Mouse (Mus musculus): ENCODE measurements around the gene Commd8. TPM values are rescaled to one million over a fixed set of nuclear protein-coding genes. Genes with fewer than 3 reads are reported as not detected.
A peak's percentile ranks its signal among the peaks of the same experiment; 100 is the strongest.

Gene Commd8
- polyA plus RNA-seq, 1 experiment, result 7.2 TPM

- Histone ChIP-seq H3K4me3 (replicated peaks; ENCODE audit: extremely low read depth, low read depth, low read length) (no peak overlapping the region), H3K4me1 (ENCODE audit: control insufficient read depth, insufficient read depth, low read length) (peaks cover 16% of the 10 kb centered on the region)
- TF ChIP-seq POLR2A (IDR thresholded peaks at IDR 0.05; ENCODE audit: borderline replicate concordance, extremely low read depth, low read depth, low read length) (no peak), CTCF (IDR thresholded peaks at IDR 0.05; ENCODE audit: insufficient read depth, low read length) (no peak)
- peak; percentile 34 for DNase-seq
- WGBS, result 45% methylated on average over 10 of the region's 10 CpGs
These were observed 34.0 kb upstream of the Commd8 start for GRCm38 (mm10) chr5:72202016-72202415.

DNA sequence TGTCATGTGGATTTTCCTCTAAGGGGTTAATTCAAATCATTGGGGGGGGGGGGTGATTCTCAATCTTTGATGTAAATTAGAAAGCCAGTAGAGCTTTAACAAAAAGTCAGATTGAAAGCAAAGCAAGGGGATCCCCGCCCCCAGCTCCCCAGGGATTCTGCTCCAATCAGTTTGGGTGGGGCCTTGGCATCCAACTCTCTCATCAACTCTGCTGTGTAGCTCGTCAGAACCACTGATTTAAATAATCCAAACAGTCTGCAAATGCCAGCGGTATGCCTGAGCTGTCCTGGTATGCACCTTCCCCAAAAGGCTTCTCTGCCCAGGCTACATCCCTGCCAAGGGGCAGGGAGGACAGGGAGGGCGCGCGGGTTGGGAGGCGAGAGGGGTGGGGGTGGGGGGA is 33.6 kb upstream of the Commd8 start:
- 51% methylated on average over 7 of the region's 7 CpGs for WGBS
- TF ChIP-seq POLR2A (IDR thresholded peaks at IDR 0.05; ENCODE audit: borderline replicate concordance, extremely low read depth, low read depth, low read length) (no peak), CTCF (IDR thresholded peaks at IDR 0.05; ENCODE audit: insufficient read depth, low read length) (no peak)
- Histone ChIP-seq H3K4me1 (ENCODE audit: control insufficient read depth, insufficient read depth, low read length) (peaks cover 16% of the 10 kb centered on the region), H3K4me3 (replicated peaks; ENCODE audit: extremely low read depth, low read depth, low read length) (peak overlapping the region; percentile 39)
- no peak for DNase-seq

DNA sequence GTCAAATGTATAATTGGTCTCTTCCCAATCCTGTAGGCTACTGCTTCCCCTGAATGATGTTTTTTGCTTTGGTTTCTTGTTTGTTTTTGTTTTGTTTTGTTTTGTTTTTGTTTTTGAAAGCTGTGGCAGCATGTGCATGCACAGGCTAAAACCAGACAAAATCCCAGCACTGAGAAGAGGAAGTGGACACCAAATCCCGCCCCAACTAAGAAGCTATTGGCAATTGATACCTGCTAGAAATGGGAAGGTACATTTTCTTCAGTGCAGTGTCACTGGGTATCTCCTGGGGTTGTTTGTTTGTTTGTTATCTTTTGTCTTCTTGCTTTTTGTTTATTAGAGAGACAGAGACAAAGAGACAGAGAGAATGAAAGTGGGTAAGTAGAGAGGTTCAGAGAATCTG is 27.5 kb upstream of the Commd8 start:
- DNase-seq, result no peak
- 78% methylated on average over 1 of the region's 1 CpGs for WGBS
- H3K4me1 ChIP-seq (ENCODE audit: control insufficient read depth, insufficient read depth, low read length), result no peaks in the 10 kb centered on the region
- TF ChIP-seq CTCF (IDR thresholded peaks at IDR 0.05; ENCODE audit: insufficient read depth, low read length) (no peak), POLR2A (IDR thresholded peaks at IDR 0.05; ENCODE audit: borderline replicate concordance, extremely low read depth, low read depth, low read length) (no peak)
- no peak overlapping the region for H3K4me3 ChIP-seq (replicated peaks; ENCODE audit: extremely low read depth, low read depth, low read length)

GRCm38 (mm10) chr5:72191932-72192331 is 23.9 kb upstream of the Commd8 start:
- TF ChIP-seq POLR2A (IDR thresholded peaks at IDR 0.05; ENCODE audit: borderline replicate concordance, extremely low read depth, low read depth, low read length) (no peak), CTCF (IDR thresholded peaks at IDR 0.05; ENCODE audit: insufficient read depth, low read length) (no peak)

GRCm38 (mm10) chr5:72191154-72191553 is 23.2 kb upstream of the Commd8 start:
- TF ChIP-seq POLR2A (IDR thresholded peaks at IDR 0.05; ENCODE audit: borderline replicate concordance, extremely low read depth, low read depth, low read length), result no peak
- no peak for TF ChIP-seq CTCF (IDR thresholded peaks at IDR 0.05; ENCODE audit: insufficient read depth, low read length)
- Histone ChIP-seq H3K4me1 (ENCODE audit: control insufficient read depth, insufficient read depth, low read length) (no peaks in the 10 kb centered on the region), H3K4me3 (replicated peaks; ENCODE audit: extremely low read depth, low read depth, low read length) (no peak overlapping the region)
- no peak for DNase-seq
- WGBS, result 72% methylated on average over 7 of the region's 7 CpGs

More at GRCm38 (mm10) chr5:72191932-72192331, 23.9 kb upstream of the Commd8 start:
- no peaks in the 10 kb centered on the region for H3K4me1 ChIP-seq (ENCODE audit: control insufficient read depth, insufficient read depth, low read length)
- 81% methylated on average over 5 of the region's 5 CpGs for WGBS
- no peak for DNase-seq
- H3K4me3 ChIP-seq (replicated peaks; ENCODE audit: extremely low read depth, low read depth, low read length), result no peak overlapping the region

DNA sequence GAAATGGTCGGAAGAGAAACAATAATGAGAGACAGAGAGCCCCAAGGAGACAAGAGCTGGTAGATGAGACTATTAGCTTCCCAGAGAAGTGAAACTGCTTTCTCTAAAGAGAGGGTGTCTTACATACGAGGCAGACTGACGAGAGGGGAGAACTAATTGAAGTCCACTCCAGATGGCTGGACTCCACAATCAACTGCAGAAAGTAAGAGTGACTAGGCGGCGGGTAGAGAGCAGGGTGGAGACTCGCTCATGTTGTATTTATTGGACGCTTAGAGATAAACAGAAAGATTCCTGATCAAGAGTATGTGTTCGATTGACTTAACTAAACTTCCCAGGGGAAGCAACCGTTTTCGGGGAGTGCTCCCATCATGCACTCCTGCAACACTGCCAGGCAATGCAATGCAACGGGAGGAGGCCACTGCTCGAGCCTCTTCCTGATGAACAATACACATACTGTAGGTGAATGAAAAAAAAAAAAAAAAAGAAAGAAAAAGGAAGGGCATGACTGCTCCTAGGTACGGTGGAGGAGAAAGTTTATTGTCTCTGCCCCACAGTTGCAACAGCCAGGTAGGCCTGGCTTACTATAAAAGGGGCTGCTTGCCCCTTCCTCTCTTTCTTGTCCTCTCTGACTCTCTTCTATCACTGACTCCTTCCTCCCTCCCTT is 16.6 kb upstream of the Commd8 start:
- TF ChIP-seq POLR2A (IDR thresholded peaks at IDR 0.05; ENCODE audit: borderline replicate concordance, extremely low read depth, low read depth, low read length), result no peak
- TF ChIP-seq CTCF (IDR thresholded peaks at IDR 0.05; ENCODE audit: insufficient read depth, low read length), result no peak
- 50% methylated on average over 13 of the region's 13 CpGs for whole genome bisulfite sequencing

DNA sequence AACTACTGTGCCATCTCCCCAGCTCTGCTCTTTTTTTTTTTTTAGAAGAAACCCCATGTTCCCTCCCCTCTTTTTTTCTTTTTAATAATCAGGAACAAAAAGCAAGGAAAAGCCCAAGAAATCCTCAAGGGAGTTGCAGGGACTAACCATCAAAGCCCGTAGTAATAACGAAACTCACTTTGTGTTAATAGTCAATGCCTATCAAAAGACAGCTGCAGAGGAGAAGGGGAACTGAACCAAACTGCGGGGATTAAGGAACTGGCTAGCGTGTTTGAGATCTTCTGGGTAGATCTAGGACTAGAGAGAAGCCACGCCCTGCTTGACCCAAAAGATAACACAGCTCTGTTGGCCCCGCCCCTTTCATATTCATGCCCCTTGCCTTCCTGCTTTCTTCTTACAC is 15.9 kb upstream of the Commd8 start:
- Histone ChIP-seq H3K4me3 (replicated peaks; ENCODE audit: extremely low read depth, low read depth, low read length) (no peak overlapping the region), H3K4me1 (ENCODE audit: control insufficient read depth, insufficient read depth, low read length) (peaks cover 6% of the 10 kb centered on the region)
- WGBS, result 61% methylated on average over 6 of the region's 6 CpGs
- no peak for DNase-seq
- no peak for TF ChIP-seq CTCF (IDR thresholded peaks at IDR 0.05; ENCODE audit: insufficient read depth, low read length)
- no peak for TF ChIP-seq POLR2A (IDR thresholded peaks at IDR 0.05; ENCODE audit: borderline replicate concordance, extremely low read depth, low read depth, low read length)

More for the DNA sequence above, 16.6 kb upstream of the Commd8 start:
- Histone ChIP-seq H3K4me1 (ENCODE audit: control insufficient read depth, insufficient read depth, low read length) (peaks cover 6% of the 10 kb centered on the region), H3K4me3 (replicated peaks; ENCODE audit: extremely low read depth, low read depth, low read length) (peak overlapping the region; percentile 15)
- no peak for DNase-seq

GRCm38 (mm10) chr5:72182804-72183203 is 14.8 kb upstream of the Commd8 start:
- H3K4me3 ChIP-seq (replicated peaks; ENCODE audit: extremely low read depth, low read depth, low read length), result peak overlapping the region; percentile 19
- peaks cover 6% of the 10 kb centered on the region for H3K4me1 ChIP-seq (ENCODE audit: control insufficient read depth, insufficient read depth, low read length)
- WGBS, result 48% methylated on average over 4 of the region's 4 CpGs
- TF ChIP-seq CTCF (IDR thresholded peaks at IDR 0.05; ENCODE audit: insufficient read depth, low read length) (no peak), POLR2A (IDR thresholded peaks at IDR 0.05; ENCODE audit: borderline replicate concordance, extremely low read depth, low read depth, low read length) (no peak)
- DNase-seq, result no peak

GRCm38 (mm10) chr5:72181194-72181593 is 13.2 kb upstream of the Commd8 start:
- peaks cover 6% of the 10 kb centered on the region for H3K4me1 ChIP-seq (ENCODE audit: control insufficient read depth, insufficient read depth, low read length)
- TF ChIP-seq CTCF (IDR thresholded peaks at IDR 0.05; ENCODE audit: insufficient read depth, low read length) (no peak), POLR2A (IDR thresholded peaks at IDR 0.05; ENCODE audit: borderline replicate concordance, extremely low read depth, low read depth, low read length) (no peak)
- no peak overlapping the region for H3K4me3 ChIP-seq (replicated peaks; ENCODE audit: extremely low read depth, low read depth, low read length)
- 53% methylated on average over 1 of the region's 1 CpGs for WGBS
- no peak for DNase-seq

DNA sequence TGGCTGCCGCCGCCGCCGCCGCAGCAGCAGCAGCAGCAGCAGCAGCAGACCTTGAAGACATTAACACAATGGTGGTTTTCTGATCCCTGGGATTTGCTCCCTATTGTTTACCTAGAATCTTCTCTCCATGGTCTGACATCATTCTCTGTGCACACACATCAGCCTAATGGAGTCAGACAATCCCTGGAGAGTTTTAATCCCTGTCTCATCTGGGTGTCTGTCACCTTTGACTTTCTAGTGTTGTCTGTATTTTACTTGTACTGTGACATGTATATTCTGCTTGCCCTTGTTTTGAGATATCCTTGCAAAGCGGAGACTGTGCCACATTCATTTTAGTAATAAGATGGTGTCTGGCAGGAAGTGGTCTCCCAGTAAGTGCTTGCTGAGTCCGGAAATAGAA is 7.5 kb upstream of the Commd8 start:
- 36% methylated on average over 7 of the region's 7 CpGs for WGBS
- no peak overlapping the region for H3K4me3 ChIP-seq (replicated peaks; ENCODE audit: extremely low read depth, low read depth, low read length)
- no peak for TF ChIP-seq CTCF (IDR thresholded peaks at IDR 0.05; ENCODE audit: insufficient read depth, low read length)
- TF ChIP-seq POLR2A (IDR thresholded peaks at IDR 0.05; ENCODE audit: borderline replicate concordance, extremely low read depth, low read depth, low read length), result no peak
- DNase-seq, result no peak
- H3K4me1 ChIP-seq (ENCODE audit: control insufficient read depth, insufficient read depth, low read length), result 0 out of 2 replicates have a peak, but pooled peaks cover 2% of the 10 kb centered on the region
